7 mouse cellular contexts compared by ENCODE assay signal in genomic region chr17:47144460-47144859, GRCm38 (mm10).
DNase-seq lines count a peak whose midpoint lies in the region; ATAC-seq and TF ChIP-seq lines count a peak whose summit lies in the region.

No protein-coding gene starts in this region.

- no peak for TF ChIP-seq EP300 in liver, postnatal 0 days (IDR thresholded peaks at IDR 0.05; ENCODE audit: low read depth)

- no peak for TF ChIP-seq CTCF in liver, adult 2 months (IDR thresholded peaks at IDR 0.05; ENCODE audit: low read depth, low read length)
- TF ChIP-seq CTCF in liver, postnatal 0 days (IDR thresholded peaks at IDR 0.05; ENCODE audit: low read depth) = no peak

- no peak overlapping the region for H3K27ac ChIP-seq in liver, adult 2 months (replicated peaks; ENCODE audit: insufficient read depth, low read depth, low read length)
- H3K27ac ChIP-seq in liver, postnatal 0 days (ENCODE audit: low read depth) = no peak overlapping the region
- no peak overlapping the region for H3K27ac ChIP-seq in hindbrain, embryonic 15.5 days (replicated peaks)
- peak overlapping the region; percentile 43; the same call in 1 of the 2 replicates for H3K27ac ChIP-seq in neural tube, embryonic 13.5 days (replicated peaks)

- H3K4me2 ChIP-seq in liver, postnatal 0 days (ENCODE audit: low read depth, low read length) = no peak overlapping the region
- peak overlapping the region; percentile 92 for H3K4me2 ChIP-seq in hindbrain, embryonic 15.5 days
- H3K4me2 ChIP-seq in neural tube, embryonic 13.5 days = peak overlapping the region; percentile 85

- no peaks in the 10 kb centered on the region for H3K36me3 ChIP-seq in liver, adult 2 months (ENCODE audit: control insufficient read depth, insufficient read depth, low read length)
- no peaks in the 10 kb centered on the region for H3K36me3 ChIP-seq in liver, postnatal 0 days (replicated peaks; ENCODE audit: insufficient read depth, low read length)
- H3K36me3 ChIP-seq in hindbrain, embryonic 15.5 days = no peaks in the 10 kb centered on the region
- no peaks in the 10 kb centered on the region for H3K36me3 ChIP-seq in neural tube, embryonic 13.5 days

- no peak overlapping the region for H3K4me3 ChIP-seq in liver, adult 2 months (ENCODE audit: insufficient read depth, low read depth, low read length)
- no peak overlapping the region for H3K4me3 ChIP-seq in liver, postnatal 0 days (ENCODE audit: low read depth, low read length)
- peak overlapping the region; percentile 68; the same call in 1 of the 2 replicates for H3K4me3 ChIP-seq in hindbrain, embryonic 15.5 days
- no peak overlapping the region for H3K4me3 ChIP-seq in neural tube, embryonic 13.5 days

- ATAC-seq in liver, postnatal 0 days = no peak
- ATAC-seq in hindbrain, embryonic 15.5 days (ENCODE audit: low FRiP score, low read depth) = no peak
- no peak for ATAC-seq in neural tube, embryonic 13.5 days (ENCODE audit: low read depth)

- H3K9me3 ChIP-seq in liver, postnatal 0 days (ENCODE audit: low read length) = no peaks in the 10 kb centered on the region
- H3K9me3 ChIP-seq in hindbrain, embryonic 15.5 days = no peaks in the 10 kb centered on the region
- no peaks in the 10 kb centered on the region for H3K9me3 ChIP-seq in neural tube, embryonic 13.5 days

- no peak for TF ChIP-seq POLR2A in liver, adult 2 months (IDR thresholded peaks at IDR 0.05; ENCODE audit: extremely low read depth, insufficient read depth, low read length)

- H3K4me1 ChIP-seq in liver, adult 2 months (ENCODE audit: control insufficient read depth, insufficient read depth, low read length) = 0 out of 2 replicates have a peak, but pooled peaks cover 3% of the 10 kb centered on the region
- H3K4me1 ChIP-seq in liver, postnatal 0 days (ENCODE audit: insufficient read depth) = peaks cover 8% of the 10 kb centered on the region
- H3K4me1 ChIP-seq in hindbrain, embryonic 15.5 days (replicated peaks) = peaks cover 49% of the 10 kb centered on the region
- H3K4me1 ChIP-seq in neural tube, embryonic 13.5 days (replicated peaks) = peaks cover 64% of the 10 kb centered on the region

- H3K9ac ChIP-seq in liver, adult 2 months (ENCODE audit: low read depth, low read length) = no peak overlapping the region
- no peak overlapping the region for H3K9ac ChIP-seq in liver, postnatal 0 days (replicated peaks)
- H3K9ac ChIP-seq in hindbrain, embryonic 15.5 days = no peak overlapping the region
- H3K9ac ChIP-seq in neural tube, embryonic 13.5 days = no peak overlapping the region

- 61% methylated on average over 7 of the region's 7 CpGs for WGBS in liver, adult 2 months
- WGBS in liver, postnatal 0 days (ENCODE audit: insufficient replicate concordance) = 55% methylated on average over 7 of the region's 7 CpGs
- 42% methylated on average over 7 of the region's 7 CpGs for WGBS in hindbrain, embryonic 15.5 days
- 60% methylated on average over 7 of the region's 7 CpGs for WGBS in neural tube, embryonic 13.5 days

- DNase-seq in liver, adult 2 months (ENCODE audit: extremely low read depth, low read depth, low spot score) = peak; percentile 16
- DNase-seq in liver, postnatal 0 days = no peak
- peak; percentile 48 for DNase-seq in brain, adult 2 months (ENCODE audit: low read depth, low spot score)
- DNase-seq in layer of hippocampus, postnatal 14 days (ENCODE audit: low spot score in 2 of 2) = no peak
- no peak for DNase-seq in spleen, postnatal 14 days (ENCODE audit: low spot score in 2 of 2)

- H3K27me3 ChIP-seq in liver, adult 2 months (ENCODE audit: control insufficient read depth, insufficient read depth, low read length) = peaks cover 9% of the 10 kb centered on the region; the same call in 1 of the 2 replicates
- peaks cover 15% of the 10 kb centered on the region for H3K27me3 ChIP-seq in liver, postnatal 0 days (ENCODE audit: insufficient read depth, low read length)
- H3K27me3 ChIP-seq in hindbrain, embryonic 15.5 days = no peaks in the 10 kb centered on the region
- no peaks in the 10 kb centered on the region for H3K27me3 ChIP-seq in neural tube, embryonic 13.5 days

- no peaks in the 10 kb centered on the region for H3K79me2 ChIP-seq in liver, adult 2 months (ENCODE audit: control insufficient read depth, insufficient read depth, low read length)

Comparison
In these comparisons a context has a peak if more than half of its experiments do, and no peak if none do; other contexts are left out.
1. DNase-seq: peak in liver, adult 2 months (single experiment) and brain, adult 2 months (single experiment); none in liver, postnatal 0 days (single experiment), layer of hippocampus, postnatal 14 days (0 of 2) and spleen, postnatal 14 days (0 of 2).